Mouse (Mus musculus) embryo, embryonic 10.5 days (tissue): ENCODE measurements around the gene Gm8024.
"Not testable (repeated sequence)": the region's sequence is repeated elsewhere in the genome, so short reads cannot be mapped to it uniquely, and the experiment has no call there.

Source experiments
- DNase-seq: peaks from one replicate; pipeline ENCODE4 v3.0.0-alpha.2; 2015; ENCODE audit warnings: low spot score

Gm8024 gene

DNA sequence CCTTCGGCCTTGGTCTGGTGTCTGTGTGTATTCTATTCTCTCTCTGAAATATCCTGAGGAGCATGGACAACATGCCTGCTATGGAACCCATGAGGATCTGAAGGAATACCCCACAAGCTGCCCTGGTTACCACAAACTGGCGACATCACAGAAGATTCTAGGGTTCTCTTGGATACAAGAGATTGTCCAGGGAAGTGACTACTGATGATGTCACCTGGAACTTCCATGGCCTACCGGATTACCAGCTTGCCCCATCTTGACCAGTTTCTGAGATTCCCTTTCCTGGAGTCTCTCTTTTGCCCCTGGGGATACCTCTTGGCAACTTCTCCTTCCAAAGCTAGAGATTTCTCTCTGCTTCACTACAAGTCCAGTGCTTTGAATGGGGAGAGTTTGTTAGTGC is at the start of gene Gm8024:
Gene Gm8024 (minus strand): TSS at position 101 of the 400 bp plus-strand sequence.
- not testable (repeated sequence) for DNase-seq

DNA sequence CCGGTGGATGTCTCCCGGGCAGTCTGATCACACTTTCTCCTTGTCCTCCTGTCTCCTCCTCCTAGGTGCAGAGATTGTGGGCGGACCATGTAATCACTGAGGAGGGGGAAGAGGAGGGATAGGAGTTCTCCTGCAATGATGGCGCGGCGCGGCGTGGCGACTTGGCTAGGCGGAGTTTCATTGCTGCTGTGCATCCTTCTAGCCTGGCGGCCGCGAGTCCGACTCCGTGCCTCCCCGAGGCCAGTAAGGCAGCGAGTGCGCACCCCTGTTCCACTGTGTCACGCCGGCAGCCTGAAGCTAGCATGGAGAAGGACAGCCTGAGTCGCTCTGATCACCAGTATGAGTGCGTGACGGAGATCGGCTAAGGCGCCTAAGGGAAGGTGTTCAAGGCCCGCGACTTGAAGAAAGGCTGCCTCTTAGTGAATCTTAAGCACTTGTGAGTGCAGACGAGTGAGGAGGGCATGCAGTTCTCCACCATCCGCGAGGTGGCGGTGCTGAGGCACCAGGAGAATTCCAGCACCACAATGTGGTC is 19.2 kb upstream of the Gm8024 start:
- DNase-seq, result not testable (repeated sequence)

DNA sequence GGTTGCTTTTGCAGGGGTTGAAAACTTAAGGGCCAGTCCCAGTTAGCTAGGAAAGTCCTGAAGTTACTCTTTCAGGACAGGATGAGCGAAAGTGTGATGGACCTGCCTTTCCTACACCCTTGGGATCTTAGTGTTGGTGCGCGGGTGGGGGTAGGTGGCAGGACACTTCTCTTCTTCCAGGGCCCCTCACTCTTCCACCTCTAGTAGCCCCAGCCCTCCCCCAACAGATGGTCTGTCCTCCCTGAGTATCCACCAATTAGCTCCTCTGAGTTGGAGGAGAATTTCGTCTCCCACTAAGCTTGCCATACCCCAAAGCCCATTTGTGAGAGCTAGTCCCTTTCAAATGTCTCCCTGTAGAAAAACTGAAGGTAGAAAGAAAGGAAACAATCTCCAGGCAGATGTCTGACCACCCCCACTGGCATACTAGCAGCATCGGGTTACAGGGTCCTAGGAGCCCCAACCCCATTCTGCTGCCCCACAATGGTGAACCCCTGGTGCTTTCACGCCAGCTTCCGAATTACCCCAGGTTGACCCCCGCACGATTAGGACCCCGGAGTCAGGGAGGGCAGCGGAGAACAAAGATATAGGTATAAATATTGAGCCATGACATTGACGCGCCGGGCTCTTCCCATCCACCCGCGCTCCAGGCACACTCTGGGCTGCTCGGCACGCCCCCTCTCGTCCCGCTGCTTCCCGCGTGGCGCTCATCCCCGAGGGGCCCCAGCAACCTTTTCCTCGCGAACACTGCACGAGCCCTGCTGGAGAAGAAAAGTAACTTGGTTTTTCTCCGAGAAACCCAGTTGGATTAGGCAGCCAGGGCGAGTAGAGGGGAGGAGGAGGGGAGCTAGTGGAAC is 18.5 kb upstream of the Gm8024 start:
- not testable (repeated sequence) for DNase-seq

DNA sequence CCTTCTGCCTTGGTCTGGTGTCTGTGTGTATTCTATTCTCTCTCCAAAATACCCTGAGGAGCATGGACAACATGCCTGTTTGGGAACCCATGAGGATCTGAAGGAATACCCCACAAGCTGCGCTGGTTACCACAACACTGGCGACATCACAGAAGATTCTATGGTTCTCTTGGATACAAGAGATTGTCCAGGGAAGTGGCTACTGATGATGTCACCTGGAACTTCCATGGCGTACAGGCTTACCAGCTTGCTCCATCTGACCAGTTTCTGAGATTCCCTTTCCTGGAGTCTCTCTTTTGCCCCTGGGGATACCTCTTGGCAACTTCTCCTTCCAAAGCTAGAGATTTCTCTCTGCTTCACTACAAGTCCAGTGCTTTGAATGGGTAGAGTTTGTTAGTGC is 21.8 kb downstream of the Gm8024 start, which contains the start of gene Gm8020:
Gene Gm8020 (minus strand): TSS at position 101 of the 400 bp plus-strand sequence.
- not testable (repeated sequence) for DNase-seq
